Mouse (Mus musculus) midbrain, embryonic 12.5 days (tissue): ENCODE measurements around the gene Trmt10a. TPM values are rescaled to one million over a fixed set of nuclear protein-coding genes. Genes with fewer than 3 reads are reported as not detected.
A peak's percentile ranks its signal among the peaks of the same experiment; 100 is the strongest.

Experiments
- ATAC-seq: fragments of 200-750 bp; cut with Nextera tagmentation; 2 replicates; pipeline ENCODE4 v1.8.0; 2017; ENCODE audit warnings: low read depth, moderate TSS enrichment, moderate library complexity; ENCODE audit not compliant: low FRiP score
- H3K27ac ChIP-seq: fragments of 300-500 bp; sonication (generic); replicated peaks from 2 replicates; pipeline ENCODE4 v1.5.1; 2016; ENCODE audit warnings: mild to moderate bottlenecking
- H3K27me3 ChIP-seq: fragments of 300-500 bp; sonication (generic); 2 replicates; pipeline ENCODE4 v1.6.1; 2016; ENCODE audit warnings: mild to moderate bottlenecking
- H3K36me3 ChIP-seq: fragments of 300-500 bp; sonication (generic); 2 replicates; pipeline ENCODE4 v1.6.1; 2016
- H3K4me1 ChIP-seq: fragments of 300-500 bp; sonication (generic); 2 replicates; pipeline ENCODE4 v1.6.1; 2016
- H3K4me2 ChIP-seq: fragments of 300-500 bp; sonication (generic); replicated peaks from 2 replicates; pipeline ENCODE4 v1.6.1; 2016; ENCODE audit warnings: mild to moderate bottlenecking, moderate library complexity
- H3K4me3 ChIP-seq: fragments of 300-500 bp; sonication (generic); 2 replicates; pipeline ENCODE4 v1.5.1; 2016; ENCODE audit warnings: mild to moderate bottlenecking
- H3K9ac ChIP-seq: fragments of 300-500 bp; sonication (generic); replicated peaks from 2 replicates; pipeline ENCODE4 v1.6.1; 2016; ENCODE audit warnings: mild to moderate bottlenecking, moderate library complexity
- H3K9me3 ChIP-seq: fragments of 300-500 bp; sonication (generic); 2 replicates; pipeline ENCODE4 v1.6.1; 2016; ENCODE audit warnings: mild to moderate bottlenecking
- WGBS: fragments of 180-500 bp; shearing (Covaris S2); methylation state at CpG from one replicate; pipeline ENCODE4 v1.1.7; 2016; 5-methylcytosine and 5-hydroxymethylcytosine counted together
- polyA plus RNA-seq: library from polyadenylated mRNA; unstranded; fragments of >200 nt; fragmentation: Nextera tagmentation; extraction: Ambion mirVana; gene quantifications from 2 replicates; pipeline ENCODE4 v1.2.1, GENCODE M21; 2016

The Trmt10a gene
- 14.0 and 15.6 TPM in 2 replicates for polyA plus RNA-seq

GRCm38 (mm10) chr3:138143315-138144059, at the start of gene Trmt10a:
Gene Trmt10a, plus strand, starts transcription at chr3:138143448.
- Histone ChIP-seq H3K4me1 (no peaks in the 10 kb centered on the region), H3K4me2 (peak within 1 kb of the TSS; percentile 62)
- WGBS, result under 1% methylated on average over 70 of the region's 70 CpGs

DNA sequence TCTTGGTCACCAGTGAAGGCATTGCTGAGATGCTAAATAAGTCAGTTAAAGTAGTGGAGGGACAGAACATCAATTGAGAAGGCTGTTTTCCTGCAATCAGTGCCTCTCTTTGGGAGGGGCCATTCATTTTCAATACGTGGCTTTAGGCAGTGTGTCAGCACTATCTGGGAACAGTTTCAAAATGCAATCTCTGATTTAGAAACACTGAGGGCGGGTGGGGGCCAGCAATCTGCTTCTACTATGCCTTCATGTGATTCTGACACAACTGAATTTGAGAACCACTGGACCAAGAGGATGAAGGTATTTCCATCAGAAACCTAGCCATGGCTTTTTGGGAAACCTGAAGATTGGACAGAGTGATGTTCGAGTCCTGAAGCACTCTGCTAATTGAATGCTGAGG, 47.9 kb upstream of the Trmt10a start:
- Histone ChIP-seq H3K27ac (no peak overlapping the region), H3K27me3 (no peaks in the 10 kb centered on the region), H3K9ac (no peak overlapping the region), H3K36me3 (no peaks in the 10 kb centered on the region), H3K4me3 (no peak overlapping the region), H3K9me3 (no peaks in the 10 kb centered on the region), H3K4me2 (no peak overlapping the region), H3K4me1 (no peaks in the 10 kb centered on the region)
- WGBS, result 82% methylated on average over 3 of the region's 3 CpGs
- no peak for ATAC-seq

More at GRCm38 (mm10) chr3:138143315-138144059, at the start of gene Trmt10a:
- no peaks in the 10 kb centered on the region for H3K36me3 ChIP-seq
- no peaks in the 10 kb centered on the region for H3K27me3 ChIP-seq
- H3K27ac ChIP-seq, result peak within 1 kb of the TSS; percentile 99
- no peaks in the 10 kb centered on the region for H3K9me3 ChIP-seq
- H3K9ac ChIP-seq, result peak within 1 kb of the TSS; percentile 66
- peak; percentile 99 for ATAC-seq
- peak within 1 kb of the TSS; percentile 71 for H3K4me3 ChIP-seq

- Histone ChIP-seq H3K4me3 (no peak overlapping the region), H3K27me3 (no peaks in the 10 kb centered on the region), H3K9me3 (no peaks in the 10 kb centered on the region), H3K27ac (no peak overlapping the region), H3K36me3 (no peaks in the 10 kb centered on the region), H3K4me2 (no peak overlapping the region), H3K4me1 (no peaks in the 10 kb centered on the region), H3K9ac (no peak overlapping the region)
- no peak for ATAC-seq
- 83% methylated on average over 10 of the region's 10 CpGs for WGBS
Observed at GRCm38 (mm10) chr3:138095718-138096117, 47.5 kb upstream of the Trmt10a start.

DNA sequence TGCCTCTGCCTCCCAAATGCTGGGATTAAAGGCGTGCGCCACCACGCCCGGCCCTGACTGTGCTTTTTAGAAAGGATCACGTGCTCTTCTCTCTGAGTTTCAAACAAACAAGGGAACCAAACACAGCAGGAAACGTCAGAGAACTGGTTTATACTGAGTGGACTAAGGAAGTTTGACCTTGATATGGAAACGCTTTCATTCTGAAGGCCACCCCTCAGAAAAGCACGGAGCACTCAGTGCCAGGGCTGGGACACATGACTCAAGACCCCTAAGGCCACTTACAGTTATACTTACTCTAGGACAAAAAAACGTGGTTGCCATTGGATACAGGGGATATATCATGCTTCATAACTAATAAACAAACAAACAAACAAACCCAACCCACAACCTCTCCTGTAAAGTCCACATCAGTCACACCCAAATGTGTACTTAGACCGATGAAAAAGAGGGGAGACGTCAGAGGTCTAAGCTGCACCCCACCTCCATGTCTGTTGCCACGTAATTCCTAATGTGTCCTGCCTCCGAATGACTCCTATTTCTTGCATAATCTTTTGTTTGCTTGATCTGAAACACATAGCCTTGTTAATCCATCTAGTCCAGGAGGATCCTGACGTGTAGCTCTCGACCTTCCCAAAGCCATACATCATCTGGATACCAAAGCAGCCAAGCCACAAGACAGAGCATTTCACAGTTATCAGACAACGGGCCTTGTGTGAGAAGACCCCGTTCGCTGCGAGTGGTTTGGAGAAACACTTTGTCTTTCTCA, 46.8 kb upstream of the Trmt10a start:
- no peak for ATAC-seq
- Histone ChIP-seq H3K27me3 (no peaks in the 10 kb centered on the region), H3K27ac (no peak overlapping the region), H3K9ac (no peak overlapping the region), H3K36me3 (no peaks in the 10 kb centered on the region), H3K4me3 (no peak overlapping the region), H3K4me1 (no peaks in the 10 kb centered on the region), H3K4me2 (no peak overlapping the region), H3K9me3 (no peaks in the 10 kb centered on the region)
- WGBS, result 89% methylated on average over 19 of the region's 19 CpGs

DNA sequence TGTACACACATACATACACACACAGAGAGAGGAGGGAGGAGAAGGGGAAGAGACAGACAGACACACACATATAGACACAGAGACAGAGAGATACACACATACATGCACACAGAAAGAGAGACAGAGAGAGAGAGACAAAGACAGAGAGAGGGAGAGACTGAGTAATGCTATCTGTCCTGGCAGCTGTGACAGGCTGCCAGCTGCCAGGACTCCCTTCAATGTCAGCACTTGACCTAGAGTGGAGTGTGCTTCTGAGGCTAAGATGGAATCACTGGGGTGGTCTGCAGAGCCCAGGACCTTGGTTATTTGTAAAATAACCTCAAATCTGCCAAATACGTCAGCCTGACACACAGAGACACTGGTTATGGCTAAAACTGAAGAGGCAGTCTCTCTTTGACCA, 45.5 kb upstream of the Trmt10a start:
- no peaks in the 10 kb centered on the region for H3K4me1 ChIP-seq
- H3K9ac ChIP-seq, result no peak overlapping the region
- WGBS, result 68% methylated on average over 1 of the region's 1 CpGs
- no peak overlapping the region for H3K4me3 ChIP-seq
- no peaks in the 10 kb centered on the region for H3K9me3 ChIP-seq
- H3K4me2 ChIP-seq, result no peak overlapping the region
- no peak for ATAC-seq
- H3K27ac ChIP-seq, result no peak overlapping the region
- no peaks in the 10 kb centered on the region for H3K27me3 ChIP-seq
- H3K36me3 ChIP-seq, result no peaks in the 10 kb centered on the region

DNA sequence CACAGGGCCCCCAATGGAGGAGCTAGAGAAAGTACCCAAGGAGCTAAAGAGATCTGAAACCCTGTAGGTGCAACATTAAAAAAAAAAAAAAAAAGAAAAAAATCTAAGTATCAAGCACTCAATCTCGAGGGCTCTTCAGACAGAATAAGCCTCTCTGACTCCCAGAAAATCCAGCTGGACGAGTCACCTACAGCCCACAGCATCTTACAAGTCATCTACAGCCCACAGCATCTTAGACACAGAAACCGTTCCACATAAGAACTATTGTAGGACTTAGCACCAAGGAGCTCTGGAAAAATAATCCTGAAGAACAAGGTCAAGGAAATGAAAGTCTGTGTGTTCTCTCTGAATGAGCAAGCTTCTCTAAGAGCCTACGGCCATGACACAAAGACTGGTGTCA, 41.3 kb upstream of the Trmt10a start:
- Histone ChIP-seq H3K27me3 (no peaks in the 10 kb centered on the region), H3K4me1 (no peaks in the 10 kb centered on the region), H3K9ac (no peak overlapping the region), H3K9me3 (no peaks in the 10 kb centered on the region), H3K4me3 (no peak overlapping the region), H3K4me2 (no peak overlapping the region), H3K27ac (no peak overlapping the region), H3K36me3 (no peaks in the 10 kb centered on the region)
- 83% methylated on average over 4 of the region's 4 CpGs for WGBS
- ATAC-seq, result no peak

- Histone ChIP-seq H3K4me1 (no peaks in the 10 kb centered on the region), H3K9me3 (no peaks in the 10 kb centered on the region), H3K27ac (no peak overlapping the region), H3K36me3 (no peaks in the 10 kb centered on the region), H3K27me3 (no peaks in the 10 kb centered on the region), H3K4me3 (no peak overlapping the region), H3K4me2 (no peak overlapping the region), H3K9ac (no peak overlapping the region)
- ATAC-seq, result no peak
- 93% methylated on average over 4 of the region's 4 CpGs for WGBS
Observed at GRCm38 (mm10) chr3:138103690-138104089, 39.6 kb upstream of the Trmt10a start.

DNA sequence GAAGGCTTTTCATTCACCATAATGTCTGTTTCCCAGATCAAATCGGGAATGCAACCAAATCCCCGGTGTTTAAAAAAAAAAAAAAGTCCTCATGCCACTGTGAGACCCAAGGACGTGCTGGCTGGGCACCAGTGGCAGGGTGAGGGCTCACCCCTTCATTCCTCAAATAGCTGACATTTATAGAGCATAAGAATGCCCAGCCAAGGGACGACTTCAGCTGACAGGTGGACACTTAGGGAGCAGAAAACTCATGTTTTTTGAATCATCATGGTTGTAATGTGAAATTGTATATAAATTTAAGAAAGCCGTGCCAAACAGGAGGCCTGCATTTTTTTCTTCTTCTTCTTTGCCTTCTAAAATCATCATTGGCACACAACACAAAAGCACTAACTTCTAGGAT, 38.2 kb upstream of the Trmt10a start:
- H3K9me3 ChIP-seq, result no peaks in the 10 kb centered on the region
- no peak overlapping the region for H3K4me3 ChIP-seq
- WGBS, result 80% methylated on average over 5 of the region's 5 CpGs
- H3K4me2 ChIP-seq, result no peak overlapping the region
- H3K4me1 ChIP-seq, result no peaks in the 10 kb centered on the region
- no peak overlapping the region for H3K9ac ChIP-seq
- H3K27me3 ChIP-seq, result no peaks in the 10 kb centered on the region
- no peak for ATAC-seq
- no peaks in the 10 kb centered on the region for H3K36me3 ChIP-seq
- no peak overlapping the region for H3K27ac ChIP-seq

GRCm38 (mm10) chr3:138106887-138107286, 36.4 kb upstream of the Trmt10a start:
- no peak overlapping the region for H3K27ac ChIP-seq
- H3K4me1 ChIP-seq, result no peaks in the 10 kb centered on the region
- H3K9me3 ChIP-seq, result no peaks in the 10 kb centered on the region
- WGBS, result 92% methylated on average over 10 of the region's 10 CpGs
- no peak overlapping the region for H3K4me2 ChIP-seq
- H3K4me3 ChIP-seq, result no peak overlapping the region
- no peak for ATAC-seq
- H3K36me3 ChIP-seq, result no peaks in the 10 kb centered on the region
- no peak overlapping the region for H3K9ac ChIP-seq
- H3K27me3 ChIP-seq, result no peaks in the 10 kb centered on the region

DNA sequence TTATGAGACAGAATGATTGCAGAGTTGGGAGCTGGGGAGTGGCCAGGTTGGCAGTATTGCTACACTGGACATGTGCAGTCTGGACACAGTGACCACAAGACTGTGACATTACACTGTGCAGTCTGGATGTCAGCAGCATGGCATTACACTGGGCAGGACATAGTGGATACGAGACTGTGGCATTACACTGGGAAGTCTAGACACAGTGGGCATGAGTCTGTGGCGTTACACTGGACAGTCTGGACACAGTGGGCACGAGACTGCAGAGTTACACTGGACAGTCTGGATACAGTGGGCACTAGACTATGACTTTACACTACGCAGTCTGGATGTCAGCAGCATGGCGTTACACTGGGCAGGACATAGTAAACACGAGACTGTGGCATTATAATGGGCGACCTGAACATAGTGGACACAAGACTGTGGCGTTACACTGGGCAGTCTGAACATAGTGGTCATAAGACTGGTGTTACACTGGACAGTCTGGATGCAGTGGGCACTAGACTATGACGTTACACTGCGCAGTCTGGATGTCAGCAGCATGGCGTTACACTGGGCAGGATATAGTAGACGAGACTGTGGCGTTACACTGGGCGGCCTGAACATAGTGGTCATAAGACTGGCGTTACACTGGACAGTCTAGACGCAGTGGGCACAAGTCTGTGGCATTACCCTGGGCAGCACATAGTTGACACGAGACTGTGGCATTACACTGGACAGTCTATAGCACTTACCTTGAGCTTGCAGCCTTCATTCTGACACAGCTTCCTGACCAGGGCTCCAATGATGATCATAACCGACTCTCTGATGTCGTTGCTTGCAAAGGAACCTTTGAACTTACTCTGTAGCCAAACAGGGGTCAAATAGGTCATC, 32.1 kb upstream of the Trmt10a start:
- H3K27ac ChIP-seq, result no peak overlapping the region
- no peaks in the 10 kb centered on the region for H3K4me1 ChIP-seq
- H3K9ac ChIP-seq, result no peak overlapping the region
- H3K4me2 ChIP-seq, result no peak overlapping the region
- H3K27me3 ChIP-seq, result no peaks in the 10 kb centered on the region
- no peaks in the 10 kb centered on the region for H3K36me3 ChIP-seq
- ATAC-seq, result peak; percentile 54; the same call in 1 of the 2 replicates
- no peak overlapping the region for H3K4me3 ChIP-seq
- 91% methylated on average over 19 of the region's 19 CpGs for WGBS
- H3K9me3 ChIP-seq, result no peaks in the 10 kb centered on the region

GRCm38 (mm10) chr3:138114106-138114505, 29.1 kb upstream of the Trmt10a start:
- WGBS, result 89% methylated on average over 17 of the region's 17 CpGs
- no peaks in the 10 kb centered on the region for H3K4me1 ChIP-seq
- H3K27me3 ChIP-seq, result no peaks in the 10 kb centered on the region
- H3K4me3 ChIP-seq, result no peak overlapping the region
- no peaks in the 10 kb centered on the region for H3K36me3 ChIP-seq
- H3K4me2 ChIP-seq, result no peak overlapping the region
- ATAC-seq, result no peak
- H3K9ac ChIP-seq, result no peak overlapping the region
- no peaks in the 10 kb centered on the region for H3K9me3 ChIP-seq
- H3K27ac ChIP-seq, result no peak overlapping the region

DNA sequence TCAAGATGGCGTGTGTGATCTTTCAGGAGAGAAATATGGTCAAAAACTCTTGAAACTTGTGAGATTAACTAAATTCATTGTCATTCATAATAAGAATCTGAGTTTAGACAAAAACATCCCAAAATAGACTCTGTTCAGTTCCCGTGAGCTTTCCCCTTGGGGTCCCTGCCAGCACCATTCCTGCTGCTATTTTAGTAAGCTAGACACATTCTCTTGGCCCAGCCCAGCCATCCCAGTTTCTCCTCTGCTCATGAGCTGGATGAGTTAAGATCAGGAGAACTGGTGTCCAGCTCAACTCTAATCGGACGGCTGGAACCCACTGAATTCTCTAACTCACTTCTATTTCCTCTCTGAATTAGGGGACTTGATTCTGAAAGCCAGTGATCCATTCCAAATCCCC, 26.4 kb upstream of the Trmt10a start:
- Histone ChIP-seq H3K4me3 (no peak overlapping the region), H3K4me1 (no peaks in the 10 kb centered on the region), H3K27me3 (no peaks in the 10 kb centered on the region), H3K4me2 (no peak overlapping the region), H3K27ac (no peak overlapping the region), H3K9ac (no peak overlapping the region), H3K36me3 (no peaks in the 10 kb centered on the region), H3K9me3 (no peaks in the 10 kb centered on the region)
- 90% methylated on average over 4 of the region's 4 CpGs for WGBS
- ATAC-seq, result no peak
